Mouse (Mus musculus) B cell, adult 67 days (primary cell): ENCODE measurements around the gene Olfr478. TPM values are rescaled to one million over a fixed set of nuclear protein-coding genes. Genes with fewer than 3 reads are reported as not detected.

ENCODE experiments used
- total RNA-seq, 2 experiments: library from RNA; stranded (reverse); gene quantifications; 4 replicates each; pipeline ENCODE4 v1.2.4; 2023

Olfr478 gene
- not detected for total RNA-seq

DNA sequence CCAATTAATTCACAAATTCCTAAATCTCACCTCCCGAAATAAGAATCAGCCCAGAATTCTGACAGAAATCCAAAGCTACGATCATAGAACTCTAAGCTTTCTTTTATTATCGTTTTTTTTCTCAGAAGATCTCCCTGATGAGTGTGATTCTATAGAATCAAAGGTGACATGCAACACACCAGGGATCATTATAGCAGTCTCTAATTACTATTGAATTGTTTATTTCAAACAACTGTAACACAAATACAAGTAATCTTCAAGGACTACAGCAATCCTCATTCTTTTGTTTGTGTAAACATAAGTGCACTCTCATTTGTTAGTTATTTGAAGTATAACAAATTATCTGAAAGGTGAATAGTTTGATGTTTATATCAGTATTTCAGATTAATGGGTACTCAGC lies at the start of gene Olfr478:
Gene Olfr478 (minus strand): TSS at position 101 of the 400 bp plus-strand sequence.

DNA sequence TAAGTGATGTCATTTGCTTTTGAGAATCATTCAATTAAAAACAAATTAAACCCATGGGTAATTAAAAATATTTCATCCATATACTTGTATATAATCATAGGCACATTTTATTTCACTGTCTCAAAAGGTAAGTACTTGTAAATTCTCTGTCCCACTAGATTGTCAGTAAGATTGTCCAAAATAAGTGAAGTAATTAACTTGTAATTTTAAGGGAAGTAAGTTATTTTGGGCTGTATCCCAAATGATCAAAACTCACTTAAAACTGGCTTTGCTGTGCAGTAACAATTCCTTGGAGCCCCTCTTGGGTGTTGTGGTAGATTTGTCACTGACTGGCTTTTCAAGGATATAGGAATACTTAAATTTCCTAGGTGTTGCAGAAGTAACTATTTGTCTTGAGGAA lies 45.8 kb upstream of the Olfr478 start, which contains the start of gene Olfr481:
Gene Olfr481 (plus strand): TSS at position 301 of the 400 bp plus-strand sequence.

DNA sequence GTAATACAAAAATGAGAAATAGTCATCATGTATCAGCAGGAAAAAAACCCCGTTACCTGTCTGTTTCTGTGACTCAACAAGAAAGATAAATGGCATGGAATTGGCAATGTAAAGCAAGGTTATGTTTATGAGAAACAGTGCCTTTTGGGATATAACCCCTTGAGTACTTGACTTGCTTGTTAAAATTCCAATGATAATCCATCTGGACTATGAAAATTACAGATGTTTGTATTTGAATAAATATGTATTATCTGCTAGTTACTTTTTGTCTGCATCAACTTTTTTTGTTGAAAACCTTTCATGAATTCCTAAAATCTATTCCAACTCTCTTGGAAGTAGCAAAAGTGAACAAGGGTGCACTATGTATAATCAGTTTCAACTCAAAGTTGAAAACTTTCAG lies 33.5 kb upstream of the Olfr478 start, which contains the start of gene Olfr480:
Gene Olfr480 (minus strand): TSS at position 101 of the 400 bp plus-strand sequence.

DNA sequence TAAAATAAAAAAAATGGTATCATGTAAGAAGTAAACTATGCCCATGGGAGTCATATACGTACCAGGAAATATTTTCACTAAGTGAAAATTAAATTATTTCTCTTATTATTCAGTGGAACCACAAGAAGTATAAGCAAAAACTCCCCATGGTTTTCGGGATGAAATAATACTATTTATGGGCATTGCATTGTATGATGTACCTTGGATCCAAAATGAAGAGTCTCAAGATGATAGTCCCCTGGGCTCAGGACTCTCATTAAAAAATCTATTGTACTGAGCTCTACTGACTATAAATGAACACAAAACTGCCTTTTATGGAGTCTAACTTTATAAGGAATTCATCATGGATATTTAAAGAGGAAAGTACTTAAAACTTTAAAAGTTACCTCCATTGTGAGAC lies 16.6 kb upstream of the Olfr478 start, which contains the start of gene Olfr479:
Gene Olfr479 (plus strand): TSS at position 301 of the 400 bp plus-strand sequence.

DNA sequence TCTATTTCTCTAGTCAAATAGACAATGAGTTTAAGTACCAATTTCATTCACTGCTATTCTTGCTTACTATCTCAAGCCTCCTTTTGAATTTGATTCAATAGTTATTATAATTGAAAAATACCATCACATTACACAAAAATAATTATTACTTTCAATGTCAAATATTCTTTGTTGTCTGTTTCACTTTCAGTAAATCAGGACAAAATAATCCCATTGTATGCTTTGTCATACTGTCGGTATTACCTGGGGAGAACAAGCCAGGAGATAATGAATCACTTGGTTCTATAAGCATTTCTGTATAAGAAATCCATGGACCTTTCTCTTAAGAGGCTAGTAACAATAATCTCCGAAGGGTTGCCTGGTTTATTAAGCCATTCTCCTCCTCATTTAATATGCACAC lies 47.4 kb downstream of the Olfr478 start, which contains the start of gene Olfr477:
Gene Olfr477 (plus strand): TSS at position 301 of the 400 bp plus-strand sequence.

Other genes with a start within 250 kb of the Olfr478 start
- gene Ovch2, start 232.8 kb downstream of the Olfr478 start, total RNA-seq = not detected
- gene Olfr467, start 221.7 kb downstream of the Olfr478 start, total RNA-seq = not detected
- not detected for gene Olfr469, start 208.4 kb downstream of the Olfr478 start, total RNA-seq
- gene Olfr470, start 186.5 kb downstream of the Olfr478 start, total RNA-seq = not detected
- gene Olfr472, start 136.1 kb downstream of the Olfr478 start, total RNA-seq = not detected
- gene Olfr473, start 103.5 kb downstream of the Olfr478 start, total RNA-seq = not detected
- gene Olfr474, start 79.3 kb downstream of the Olfr478 start, total RNA-seq = not detected
- not detected for gene Olfr476, start 69.2 kb downstream of the Olfr478 start, total RNA-seq
- gene Olfr477, start 47.3 kb downstream of the Olfr478 start, total RNA-seq = not detected
- not detected for gene Olfr479, start 16.7 kb upstream of the Olfr478 start, total RNA-seq
- gene Olfr480, start 33.4 kb upstream of the Olfr478 start, total RNA-seq = not detected
- gene Olfr481, start 45.9 kb upstream of the Olfr478 start, total RNA-seq = not detected
- 1 to 10 TPM; 1.5 to 2.4 TPM for gene Olfr482, start 63.6 kb upstream of the Olfr478 start, total RNA-seq
- not detected for gene Olfr483, start 66.9 kb upstream of the Olfr478 start, total RNA-seq
- not detected for gene Olfr484, start 93.5 kb upstream of the Olfr478 start, total RNA-seq
- gene Olfr485, start 125.9 kb upstream of the Olfr478 start, total RNA-seq = not detected
- not detected for gene Olfr486, start 138.8 kb upstream of the Olfr478 start, total RNA-seq
- not detected for gene Olfr487, start 180.6 kb upstream of the Olfr478 start, total RNA-seq
- gene Olfr488, start 224.4 kb upstream of the Olfr478 start, total RNA-seq = not detected